Comparison of ENCODE assay signal across 19 mouse cellular contexts in genomic region chr8:122238225-122238624, GRCm38 (mm10). TPM values are rescaled to one million over a fixed set of nuclear protein-coding genes. Genes with fewer than 3 reads are reported as not detected.
DNase-seq lines count a peak whose midpoint lies in the region; ATAC-seq and TF ChIP-seq lines count a peak whose summit lies in the region.
"Had no signal": no experiment of that assay in that cellular context is flagged by ENCODE, and none has a peak within 500 bp of the region (broad histone marks: within the 10 kb centered on the region; RNA-seq: fewer than 3 reads in every experiment).

No protein-coding gene starts in this region.

- H3K9me3 ChIP-seq in heart, embryonic 13.5 days: no peaks in the 10 kb centered on the region
- H3K9me3 ChIP-seq: forebrain, embryonic 15.5 days; midbrain, embryonic 13.5 days had no signal

- peaks cover 1% of the 10 kb centered on the region for H3K27me3 ChIP-seq in heart, embryonic 13.5 days (replicated peaks)
- H3K27me3 ChIP-seq in myocyte (ENCODE audit: control insufficient read depth, insufficient read depth, insufficient read length): no peaks in the 10 kb centered on the region
- H3K27me3 ChIP-seq: forebrain, embryonic 15.5 days; midbrain, embryonic 13.5 days had no signal

- WGBS in heart, embryonic 13.5 days: 60% methylated on average over 11 of the region's 11 CpGs

- DNase-seq in heart, adult 18-20 months: peak; percentile 58 to 65
- no peak for DNase-seq in heart, postnatal 25 days (ENCODE audit: low spot score)
- peak; percentile 68 for DNase-seq in gastrocnemius, postnatal 25 days
- DNase-seq in layer of hippocampus, adult 11-12 months (ENCODE audit: low spot score): no peak
- DNase-seq in thymus, postnatal 10 days (ENCODE audit: low spot score in 2 of 2): no peak
- DNase-seq: adrenal gland, adult 2 months; cerebellum, adult 8-10 months; kidney, adult 18-20 months; layer of hippocampus, postnatal 36 days; liver, postnatal 0 days; lung, postnatal 10 days; spleen, adult 18-20 months; thymus, adult 2 months had no signal

- peaks cover 34% of the 10 kb centered on the region for H3K4me1 ChIP-seq in heart, embryonic 13.5 days
- H3K4me1 ChIP-seq: forebrain, embryonic 15.5 days; midbrain, embryonic 13.5 days had no signal

- ATAC-seq in heart, embryonic 13.5 days (ENCODE audit: extremely low read depth, insufficient number of reproducible peaks, low FRiP score, low TSS enrichment): no peak
- ATAC-seq: forebrain, embryonic 15.5 days; liver, postnatal 0 days; midbrain, embryonic 13.5 days had no signal

- no peak overlapping the region for H3K27ac ChIP-seq in heart, embryonic 13.5 days (replicated peaks)
- H3K27ac ChIP-seq: forebrain, embryonic 15.5 days; kidney, postnatal 0 days; midbrain, embryonic 13.5 days had no signal

- H3K4me3 ChIP-seq in heart, embryonic 13.5 days: no peak overlapping the region
- no peak overlapping the region for H3K4me3 ChIP-seq in myocyte
- H3K4me3 ChIP-seq: erythroblast, embryonic 14.5 days; forebrain, embryonic 15.5 days; midbrain, embryonic 13.5 days had no signal

- no peak overlapping the region for H3ac ChIP-seq in myocyte (ENCODE audit: control insufficient read depth, insufficient read length)

- H3K79me2 ChIP-seq in myocyte (ENCODE audit: control insufficient read depth, insufficient read depth): peaks cover 72% of the 10 kb centered on the region

- no peaks in the 10 kb centered on the region for H3K36me3 ChIP-seq in heart, embryonic 13.5 days
- no peaks in the 10 kb centered on the region for H3K36me3 ChIP-seq in myocyte (ENCODE audit: control insufficient read depth, insufficient read depth)
- H3K36me3 ChIP-seq: forebrain, embryonic 15.5 days; midbrain, embryonic 13.5 days had no signal

- intact Hi-C loops in heart, postnatal 25 days (cut with DNase I): no loop called here

- H3K9ac ChIP-seq in heart, embryonic 13.5 days: peak overlapping the region; percentile 16; the same call in 1 of the 2 replicates
- H3K9ac ChIP-seq: forebrain, embryonic 15.5 days; liver, postnatal 0 days; midbrain, embryonic 13.5 days had no signal

- no peak for TF ChIP-seq POLR2A in myocyte (IDR thresholded peaks at IDR 0.05; ENCODE audit: insufficient read length, low read depth)

- no peak overlapping the region for H3K4me2 ChIP-seq in heart, embryonic 13.5 days
- peak overlapping the region; percentile 34 for H3K4me2 ChIP-seq in myocyte (ENCODE audit: low read depth)
- H3K4me2 ChIP-seq: forebrain, embryonic 15.5 days; midbrain, embryonic 13.5 days had no signal

TF ChIP-seq in myocyte, 11 proteins besides CTCF, POLR2A, EP300 and RAD21:
- TF ChIP-seq TCF12 (IDR thresholded peaks at IDR 0.05; ENCODE audit: insufficient read depth, poor library complexity, severe bottlenecking) (no peak), MYOD1 (IDR thresholded peaks at IDR 0.05; ENCODE audit: control insufficient read depth in 1 of 3, insufficient read length in 2 of 3, low read depth in 2 of 3) (peak in 2 of 3 experiments; percentile 59), MYOG (IDR thresholded peaks at IDR 0.05; ENCODE audit: control insufficient read depth in 1 of 3, insufficient read depth in 1 of 3, insufficient read length in 2 of 3, low read depth in 2 of 3) (peak in 2 of 3 experiments; percentile 61)
TF ChIP-seq in myocyte: peak in this region for 2.

RNA-seq across cellular contexts. Expression of gene Zfpm1, which starts 43.7 kb away (rescaled TPM):
- 10 to 100 TPM; 18.4 to 23.0 TPM for total RNA-seq in heart, adult 18-20 months (2021)
- total RNA-seq in heart, postnatal 25 days (2021): 10 to 100 TPM; 21.3 to 22.6 TPM
- 1 to 10 TPM; 8.5 to 8.8 TPM for total RNA-seq in gastrocnemius, postnatal 25 days (2021)
- polyA plus RNA-seq in heart, embryonic 13.5 days (2015; fragmentation: Nextera tagmentation; extraction: Ambion mirVana): 3.8 TPM in 2 replicates
- 22.6 TPM for polyA plus RNA-seq in myocyte (2012; fragmentation: generic; extraction: Trizol)

Comparison
In these comparisons a context has a peak if more than half of its experiments do, and no peak if none do; other contexts are left out.
1. DNase-seq: peak in heart, adult 18-20 months (2 of 2) and gastrocnemius, postnatal 25 days (single experiment); none in heart, postnatal 25 days (single experiment), layer of hippocampus, adult 11-12 months (single experiment) and thymus, postnatal 10 days (0 of 2).